Mouse (Mus musculus): Measurements from ENCODE around the gene Fbxw11. TPM values are rescaled to one million over a fixed set of nuclear protein-coding genes. Genes with fewer than 3 reads are reported as not detected.
A peak's percentile ranks its signal among the peaks of the same experiment; 100 is the strongest.

Fbxw11 gene
- polyA plus RNA-seq, 1 experiment, result 13.8 TPM

DNA sequence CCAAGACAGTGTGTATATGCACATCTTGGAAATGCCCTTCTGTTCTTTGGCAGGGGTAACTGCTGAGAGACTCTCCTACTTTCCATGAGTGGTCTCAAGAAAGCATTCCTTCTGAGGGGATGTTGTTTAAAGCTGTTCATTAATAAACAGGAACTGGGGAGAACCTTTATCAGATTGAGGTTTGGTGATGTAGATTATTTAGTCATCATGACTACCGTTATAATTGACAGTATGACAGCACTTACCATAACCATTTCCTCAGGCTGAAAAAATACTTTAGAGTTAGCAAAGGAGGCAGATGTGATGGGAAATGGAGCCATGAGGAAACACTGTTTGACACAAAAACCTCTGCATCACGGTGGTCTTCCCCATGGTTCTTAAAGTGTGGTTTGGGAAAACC, 80.8 kb downstream of the Fbxw11 start:
- Histone ChIP-seq H3K4me3 (ENCODE audit: control insufficient read depth, low read depth, low read length) (no peak overlapping the region), H3K27me3 (ENCODE audit: control insufficient read depth, insufficient read depth, low read length) (no peaks in the 10 kb centered on the region), H3K4me1 (ENCODE audit: control insufficient read depth, insufficient read depth, low read length) (no peaks in the 10 kb centered on the region), H3K27ac (ENCODE audit: control insufficient read depth, insufficient read depth, low read depth, low read length) (no peak overlapping the region), H3K36me3 (ENCODE audit: control insufficient read depth, insufficient read depth, low read length) (no peaks in the 10 kb centered on the region; the same call in 1 of the 2 replicates)
- TF ChIP-seq CTCF (IDR thresholded peaks at IDR 0.05; ENCODE audit: control insufficient read depth, insufficient read depth, insufficient replicate concordance, low read depth, low read length) (no peak), POLR2A (IDR thresholded peaks at IDR 0.05; ENCODE audit: control insufficient read depth, low read depth, low read length) (no peak)

DNA sequence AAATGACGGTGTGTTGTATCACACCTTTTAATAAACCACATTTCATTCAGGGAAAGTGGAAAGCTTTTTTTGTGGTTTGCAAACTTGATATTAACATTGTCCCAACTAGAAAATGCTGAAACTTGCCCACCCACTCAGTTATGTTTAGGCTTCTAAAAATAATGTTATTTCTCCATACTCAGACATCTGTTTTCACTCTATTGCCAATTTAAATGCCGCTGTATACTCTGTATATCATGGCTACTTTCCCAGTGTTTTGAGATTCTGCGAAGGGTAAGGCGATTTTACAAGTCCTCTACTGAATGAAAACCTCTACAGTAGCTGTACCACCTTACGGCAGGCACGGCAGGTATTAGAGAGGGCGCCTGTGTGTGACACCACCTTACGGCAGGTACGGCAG, 82.6 kb downstream of the Fbxw11 start:
- Histone ChIP-seq H3K4me1 (ENCODE audit: control insufficient read depth, insufficient read depth, low read length) (no peaks in the 10 kb centered on the region), H3K27ac (ENCODE audit: control insufficient read depth, insufficient read depth, low read depth, low read length) (no peak overlapping the region), H3K27me3 (ENCODE audit: control insufficient read depth, insufficient read depth, low read length) (no peaks in the 10 kb centered on the region), H3K36me3 (ENCODE audit: control insufficient read depth, insufficient read depth, low read length) (no peaks in the 10 kb centered on the region; the same call in 1 of the 2 replicates), H3K4me3 (ENCODE audit: control insufficient read depth, low read depth, low read length) (no peak overlapping the region)
- TF ChIP-seq CTCF (IDR thresholded peaks at IDR 0.05; ENCODE audit: control insufficient read depth, insufficient read depth, insufficient replicate concordance, low read depth, low read length) (no peak), POLR2A (IDR thresholded peaks at IDR 0.05; ENCODE audit: control insufficient read depth, low read depth, low read length) (no peak)

DNA sequence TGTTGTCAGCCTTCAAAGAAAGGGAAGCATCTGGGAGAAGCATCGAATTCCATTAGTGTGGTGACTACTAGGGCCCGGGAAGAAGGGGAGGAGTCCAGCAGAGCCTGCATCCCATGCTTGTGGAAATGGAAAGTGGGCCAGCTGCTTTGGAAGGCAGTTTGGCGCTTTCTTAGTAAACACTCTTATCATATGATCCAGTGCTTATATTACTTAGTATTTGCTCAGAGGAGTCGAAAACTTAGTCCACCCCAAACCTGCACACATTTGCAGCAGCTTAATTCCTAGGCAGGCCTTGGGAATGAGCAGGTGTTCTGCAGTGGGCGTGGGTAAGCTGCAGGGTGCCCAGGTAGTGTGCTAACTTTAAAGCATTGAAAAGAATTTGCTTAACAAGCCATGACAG, 89.9 kb downstream of the Fbxw11 start:
- no peaks in the 10 kb centered on the region for H3K27me3 ChIP-seq (ENCODE audit: control insufficient read depth, insufficient read depth, low read length)
- peaks cover 3% of the 10 kb centered on the region for H3K36me3 ChIP-seq (ENCODE audit: control insufficient read depth, insufficient read depth, low read length)
- no peaks in the 10 kb centered on the region for H3K4me1 ChIP-seq (ENCODE audit: control insufficient read depth, insufficient read depth, low read length)
- no peak overlapping the region for H3K27ac ChIP-seq (ENCODE audit: control insufficient read depth, insufficient read depth, low read depth, low read length)
- H3K4me3 ChIP-seq (ENCODE audit: control insufficient read depth, low read depth, low read length), result no peak overlapping the region
- TF ChIP-seq POLR2A (IDR thresholded peaks at IDR 0.05; ENCODE audit: control insufficient read depth, low read depth, low read length), result no peak
- TF ChIP-seq CTCF (IDR thresholded peaks at IDR 0.05; ENCODE audit: control insufficient read depth, insufficient read depth, insufficient replicate concordance, low read depth, low read length), result no peak

DNA sequence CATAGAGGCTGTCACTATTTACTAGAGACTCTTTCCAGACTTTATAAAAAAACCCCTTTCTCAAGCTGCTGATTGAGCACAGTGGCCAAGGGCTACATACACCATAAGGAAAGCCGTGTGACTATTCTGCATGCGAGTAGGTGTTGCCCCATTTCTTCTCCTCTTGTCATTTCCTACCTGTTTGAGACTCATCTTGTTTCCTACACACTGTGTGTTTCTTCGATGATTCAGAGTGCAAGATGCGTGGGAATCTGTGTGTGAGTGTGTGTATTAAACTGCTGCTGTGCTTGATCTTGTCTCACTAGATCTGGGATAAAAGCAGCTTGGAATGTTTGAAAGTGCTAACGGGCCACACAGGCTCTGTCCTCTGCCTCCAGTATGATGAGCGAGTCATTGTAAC, 90.7 kb downstream of the Fbxw11 start:
- H3K36me3 ChIP-seq (ENCODE audit: control insufficient read depth, insufficient read depth, low read length), result peaks cover 3% of the 10 kb centered on the region
- H3K4me3 ChIP-seq (ENCODE audit: control insufficient read depth, low read depth, low read length), result no peak overlapping the region
- H3K27ac ChIP-seq (ENCODE audit: control insufficient read depth, insufficient read depth, low read depth, low read length), result no peak overlapping the region
- no peaks in the 10 kb centered on the region for H3K4me1 ChIP-seq (ENCODE audit: control insufficient read depth, insufficient read depth, low read length)
- H3K27me3 ChIP-seq (ENCODE audit: control insufficient read depth, insufficient read depth, low read length), result no peaks in the 10 kb centered on the region
- TF ChIP-seq CTCF (IDR thresholded peaks at IDR 0.05; ENCODE audit: control insufficient read depth, insufficient read depth, insufficient replicate concordance, low read depth, low read length) (no peak), POLR2A (IDR thresholded peaks at IDR 0.05; ENCODE audit: control insufficient read depth, low read depth, low read length) (no peak)

DNA sequence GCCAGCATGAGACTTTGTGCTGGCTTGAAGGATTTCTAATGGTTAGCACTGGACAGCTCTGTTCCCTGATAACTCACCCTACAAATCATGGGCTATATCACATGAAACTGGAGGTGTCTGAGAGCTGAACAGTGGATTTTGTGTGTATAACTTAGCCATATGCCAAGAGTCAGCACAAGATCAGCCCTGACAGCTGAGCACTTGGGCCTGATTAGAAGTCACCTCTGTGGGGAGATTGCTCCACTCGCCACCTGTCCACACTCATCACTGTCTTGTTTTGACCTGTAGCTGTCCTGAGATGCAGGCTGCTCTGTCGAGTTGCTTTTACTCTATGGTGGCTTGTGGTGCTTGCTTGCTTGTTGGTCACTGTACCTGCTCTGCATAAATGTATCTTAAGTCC, 93.8 kb downstream of the Fbxw11 start:
- no peaks in the 10 kb centered on the region for H3K4me1 ChIP-seq (ENCODE audit: control insufficient read depth, insufficient read depth, low read length)
- peaks cover 4% of the 10 kb centered on the region for H3K36me3 ChIP-seq (ENCODE audit: control insufficient read depth, insufficient read depth, low read length)
- no peak overlapping the region for H3K4me3 ChIP-seq (ENCODE audit: control insufficient read depth, low read depth, low read length)
- no peak for TF ChIP-seq CTCF (IDR thresholded peaks at IDR 0.05; ENCODE audit: control insufficient read depth, insufficient read depth, insufficient replicate concordance, low read depth, low read length)
- TF ChIP-seq POLR2A (IDR thresholded peaks at IDR 0.05; ENCODE audit: control insufficient read depth, low read depth, low read length), result no peak
- H3K27me3 ChIP-seq (ENCODE audit: control insufficient read depth, insufficient read depth, low read length), result no peaks in the 10 kb centered on the region
- no peak overlapping the region for H3K27ac ChIP-seq (ENCODE audit: control insufficient read depth, insufficient read depth, low read depth, low read length)

DNA sequence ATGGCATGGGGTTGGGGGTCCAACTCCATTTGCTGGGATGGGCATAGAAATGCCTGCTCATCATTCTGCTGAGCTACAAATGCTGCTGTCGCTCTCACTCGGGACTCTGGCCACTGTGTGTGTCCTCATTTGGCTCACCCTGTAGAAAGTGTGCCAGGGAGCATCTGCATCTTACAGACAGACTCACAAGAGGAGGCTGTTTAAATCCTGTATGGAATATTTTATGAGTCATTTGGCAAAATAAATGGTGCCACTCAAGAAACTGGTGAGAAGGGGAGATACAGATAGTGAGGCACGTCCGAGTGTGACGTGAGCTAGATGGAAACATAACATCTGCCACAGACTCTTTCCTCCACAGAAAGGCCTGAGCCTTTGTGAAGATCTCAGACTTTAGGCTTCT, 95.2 kb downstream of the Fbxw11 start:
- TF ChIP-seq CTCF (IDR thresholded peaks at IDR 0.05; ENCODE audit: control insufficient read depth, insufficient read depth, insufficient replicate concordance, low read depth, low read length) (no peak), POLR2A (IDR thresholded peaks at IDR 0.05; ENCODE audit: control insufficient read depth, low read depth, low read length) (no peak)
- Histone ChIP-seq H3K36me3 (ENCODE audit: control insufficient read depth, insufficient read depth, low read length) (peaks cover 4% of the 10 kb centered on the region), H3K4me3 (ENCODE audit: control insufficient read depth, low read depth, low read length) (peak overlapping the region; percentile 68), H3K27ac (ENCODE audit: control insufficient read depth, insufficient read depth, low read depth, low read length) (no peak overlapping the region), H3K4me1 (ENCODE audit: control insufficient read depth, insufficient read depth, low read length) (no peaks in the 10 kb centered on the region), H3K27me3 (ENCODE audit: control insufficient read depth, insufficient read depth, low read length) (no peaks in the 10 kb centered on the region)

DNA sequence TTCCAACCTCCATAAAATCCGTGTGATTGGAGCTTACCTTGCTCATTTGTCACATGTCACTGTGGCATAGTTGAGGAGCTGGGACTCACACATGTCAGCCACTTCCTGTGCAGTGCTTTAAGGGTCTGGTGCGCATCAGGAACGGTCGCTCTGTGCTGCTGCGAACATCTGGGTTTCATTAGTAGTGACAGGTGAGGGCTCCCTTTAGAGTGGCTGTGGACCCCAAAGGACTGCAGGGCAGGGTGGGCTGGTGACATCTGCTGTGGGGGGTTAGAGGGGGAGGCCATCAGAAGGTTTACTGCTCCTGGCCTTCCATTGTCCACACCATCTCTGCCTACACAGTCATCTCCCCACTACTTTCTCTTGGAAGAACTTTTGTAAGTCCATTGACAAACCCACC, 101.4 kb downstream of the Fbxw11 start:
- no peaks in the 10 kb centered on the region for H3K4me1 ChIP-seq (ENCODE audit: control insufficient read depth, insufficient read depth, low read length)
- no peaks in the 10 kb centered on the region for H3K27me3 ChIP-seq (ENCODE audit: control insufficient read depth, insufficient read depth, low read length)
- no peak overlapping the region for H3K27ac ChIP-seq (ENCODE audit: control insufficient read depth, insufficient read depth, low read depth, low read length)
- peaks cover 1% of the 10 kb centered on the region; the same call in 1 of the 2 replicates for H3K36me3 ChIP-seq (ENCODE audit: control insufficient read depth, insufficient read depth, low read length)
- TF ChIP-seq POLR2A (IDR thresholded peaks at IDR 0.05; ENCODE audit: control insufficient read depth, low read depth, low read length), result no peak
- no peak for TF ChIP-seq CTCF (IDR thresholded peaks at IDR 0.05; ENCODE audit: control insufficient read depth, insufficient read depth, insufficient replicate concordance, low read depth, low read length)
- no peak overlapping the region for H3K4me3 ChIP-seq (ENCODE audit: control insufficient read depth, low read depth, low read length)

DNA sequence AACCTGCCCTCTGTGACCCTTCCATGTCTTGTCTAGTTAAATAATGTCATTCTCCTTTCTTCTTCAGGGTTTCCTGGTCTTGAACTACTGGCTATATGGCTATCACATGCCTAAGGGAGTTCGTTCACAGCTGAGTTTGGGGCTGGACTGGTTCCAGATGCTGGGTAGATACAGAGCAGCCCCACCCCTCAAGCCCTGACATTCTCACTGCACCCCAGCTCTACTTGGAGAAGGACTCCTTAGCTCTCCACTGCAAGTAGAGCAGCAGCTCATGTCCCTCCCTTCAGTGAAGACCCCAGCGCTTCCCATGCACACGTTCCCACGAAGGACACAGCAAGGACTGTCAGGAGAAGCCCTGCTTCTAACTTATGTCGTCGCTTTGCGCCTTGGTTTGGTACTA, 101.9 kb downstream of the Fbxw11 start:
- Histone ChIP-seq H3K36me3 (ENCODE audit: control insufficient read depth, insufficient read depth, low read length) (peaks cover 1% of the 10 kb centered on the region; the same call in 1 of the 2 replicates), H3K27ac (ENCODE audit: control insufficient read depth, insufficient read depth, low read depth, low read length) (no peak overlapping the region), H3K27me3 (ENCODE audit: control insufficient read depth, insufficient read depth, low read length) (no peaks in the 10 kb centered on the region), H3K4me1 (ENCODE audit: control insufficient read depth, insufficient read depth, low read length) (no peaks in the 10 kb centered on the region), H3K4me3 (ENCODE audit: control insufficient read depth, low read depth, low read length) (no peak overlapping the region)
- TF ChIP-seq CTCF (IDR thresholded peaks at IDR 0.05; ENCODE audit: control insufficient read depth, insufficient read depth, insufficient replicate concordance, low read depth, low read length) (no peak), POLR2A (IDR thresholded peaks at IDR 0.05; ENCODE audit: control insufficient read depth, low read depth, low read length) (no peak)
